Mouse (Mus musculus) urinary bladder, adult 2 months (tissue): ENCODE measurements around the gene Gadd45g. TPM values are rescaled to one million over a fixed set of nuclear protein-coding genes. Genes with fewer than 3 reads are reported as not detected.

Experiments used
- DNase-seq: peaks from one replicate; pipeline ENCODE4 v3.0.0; 2022; ENCODE audit warnings: low spot score
- polyA plus RNA-seq: library from polyadenylated mRNA; depleted of rRNA; stranded (reverse); fragments of >200 nt; gene quantifications from 2 replicates; pipeline ENCODE4 v1.2.3, GENCODE M21; 2012

Gene Gadd45g
- polyA plus RNA-seq, 1 experiment = 122 TPM

DNA sequence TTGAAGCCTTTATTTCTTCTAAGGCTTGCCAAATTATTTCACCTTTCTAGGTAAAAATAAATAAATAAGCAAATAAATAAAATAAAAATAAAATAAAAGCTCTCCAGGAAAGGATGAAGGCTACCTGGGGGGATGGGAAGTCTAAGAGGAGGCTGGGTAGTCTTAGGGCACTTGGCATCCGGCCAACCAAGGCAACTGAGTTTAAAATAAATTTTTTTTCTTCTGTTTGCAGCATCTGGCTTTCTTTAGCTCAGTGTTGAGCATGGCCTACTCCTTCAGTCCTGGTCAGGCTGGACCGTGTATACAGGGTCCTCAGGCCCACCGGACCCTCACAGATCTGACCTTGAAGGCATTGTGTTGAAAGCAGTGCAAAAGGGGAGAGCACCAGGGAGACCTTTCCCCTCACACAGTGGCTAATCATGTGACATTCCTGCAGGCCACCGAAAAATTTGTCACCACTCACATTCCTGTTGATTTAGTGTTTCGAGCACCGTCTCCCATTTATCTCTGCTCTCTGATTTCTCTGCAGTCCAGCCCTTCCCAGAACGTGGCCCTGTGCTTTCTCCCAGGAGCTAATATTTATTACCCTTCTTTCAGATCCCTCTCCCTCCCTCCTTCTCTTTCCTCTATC is 6.2 kb downstream of the Gadd45g start:
- no peak for DNase-seq

DNA sequence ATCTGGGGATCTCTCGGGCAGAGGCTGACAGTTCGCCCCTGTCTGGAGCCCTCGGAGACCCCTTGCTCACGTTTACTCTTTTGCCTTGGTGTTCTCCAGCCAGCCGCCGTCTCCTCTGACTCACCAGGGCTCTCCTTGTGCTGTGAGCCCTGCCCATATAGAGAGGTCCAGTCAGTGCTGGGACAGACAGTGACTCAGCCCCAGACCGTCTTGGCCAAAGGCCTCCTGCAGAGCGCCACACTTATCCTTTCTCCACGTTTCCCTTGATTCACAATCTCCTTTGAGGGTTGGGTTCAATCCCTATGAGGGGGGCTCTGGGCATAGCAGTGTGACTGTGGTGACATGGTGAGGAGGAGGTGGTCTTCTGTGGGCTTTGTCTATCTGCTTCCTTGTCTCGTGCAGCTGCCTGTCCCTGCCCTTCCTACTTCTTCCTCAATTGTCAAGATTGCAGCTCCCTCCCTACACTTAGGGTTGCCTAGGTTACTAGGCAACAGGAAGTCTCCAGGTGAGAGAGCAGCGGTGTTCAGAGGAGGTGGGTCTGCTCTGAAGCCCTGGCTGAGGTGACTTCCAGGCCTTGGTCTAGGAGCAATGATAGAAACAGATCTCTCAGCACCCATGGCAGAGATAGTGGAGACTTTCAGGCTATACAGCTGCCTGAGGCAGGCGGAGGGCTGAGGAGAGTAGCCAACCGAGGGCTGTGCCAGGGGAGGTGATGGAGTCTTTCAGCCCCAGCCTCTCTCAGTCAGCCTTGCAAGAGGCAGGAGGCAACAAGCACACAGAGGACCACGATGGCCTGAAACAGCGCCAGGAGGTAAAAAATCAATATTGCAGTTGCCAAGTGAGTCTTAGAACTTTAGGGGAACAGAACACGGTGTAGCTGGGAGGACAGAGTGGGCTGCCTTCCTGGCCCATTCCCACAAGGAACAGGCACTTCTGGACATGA is 7.1 kb downstream of the Gadd45g start:
- peak; percentile 48 for DNase-seq

DNA sequence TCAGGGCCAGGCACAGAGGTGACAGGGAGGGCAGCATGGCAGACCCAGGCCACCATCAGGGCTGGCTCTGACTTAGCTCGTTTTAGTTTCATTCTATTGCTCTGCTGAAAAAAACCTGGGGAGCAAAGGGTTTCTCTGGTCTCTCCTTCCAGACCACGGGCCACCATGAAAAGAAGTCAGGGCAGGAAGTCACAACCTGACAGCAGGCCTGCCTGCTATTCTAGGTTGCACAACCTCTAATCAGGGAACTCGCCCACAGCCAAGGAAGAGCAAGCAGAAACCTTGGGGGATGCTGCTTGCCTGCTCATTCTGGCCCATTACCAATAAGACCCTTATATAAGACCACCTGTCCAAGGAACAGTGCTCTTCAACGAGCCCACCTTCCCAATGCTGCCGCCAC is 9.1 kb downstream of the Gadd45g start:
- DNase-seq = no peak

DNA sequence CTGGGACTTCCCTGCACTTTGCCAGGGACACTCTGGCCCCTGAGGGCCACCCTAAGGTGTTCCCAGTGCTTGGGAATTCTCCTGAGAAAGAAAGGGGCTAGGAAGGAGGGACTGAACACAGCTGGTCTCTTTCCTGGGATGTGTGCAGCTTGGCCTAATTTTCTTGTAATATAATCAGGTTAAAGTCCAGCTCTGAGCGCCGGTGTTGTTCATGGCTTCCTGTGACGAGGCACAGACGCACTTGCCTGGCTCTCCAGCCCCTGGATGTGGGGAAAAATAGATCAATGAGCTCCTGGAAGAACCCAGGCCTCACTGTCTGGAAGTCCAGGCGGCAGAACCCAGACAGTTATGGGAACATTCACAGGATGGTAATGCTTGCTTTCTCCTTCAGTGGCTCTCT is 10.7 kb downstream of the Gadd45g start:
- DNase-seq = no peak

DNA sequence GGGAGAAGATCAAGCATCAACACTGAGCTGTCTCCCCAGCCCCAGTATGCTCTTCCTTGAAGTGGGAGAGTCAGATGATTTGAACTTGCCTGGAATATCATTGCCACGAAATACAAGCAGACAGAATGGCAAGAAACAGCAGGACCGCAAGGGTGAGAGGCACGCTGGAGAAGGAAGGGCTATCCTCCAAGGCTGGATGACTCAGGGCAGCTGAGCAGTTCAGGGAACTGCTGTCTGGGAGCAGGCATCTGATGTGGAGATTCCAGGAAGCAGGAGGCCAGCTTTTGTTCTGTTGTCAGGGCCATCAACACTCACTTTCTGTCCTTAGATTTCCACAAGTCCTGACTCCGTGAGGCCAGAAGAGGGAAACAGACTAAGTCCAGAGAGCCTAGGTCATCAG is 12.0 kb downstream of the Gadd45g start:
- no peak for DNase-seq

DNA sequence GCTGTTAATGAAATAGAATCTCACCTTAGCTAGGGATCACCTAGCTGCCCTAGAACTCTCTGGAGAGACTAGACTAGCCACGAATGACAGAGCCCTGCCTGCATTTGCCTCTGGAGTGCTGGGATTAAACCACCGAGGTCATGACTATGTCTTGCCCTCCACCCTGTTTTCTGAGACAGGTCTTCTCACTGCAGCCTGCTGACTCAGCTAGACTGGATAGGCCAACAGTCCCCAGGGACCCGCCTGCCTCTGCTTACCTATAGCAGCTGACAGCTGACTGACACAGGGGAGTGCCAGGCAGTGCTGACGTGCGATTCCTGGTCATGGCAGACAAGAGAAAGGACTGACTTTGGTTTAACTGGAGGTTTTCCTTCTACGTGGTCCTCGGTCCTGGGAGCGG is 12.7 kb downstream of the Gadd45g start:
- DNase-seq = no peak

DNA sequence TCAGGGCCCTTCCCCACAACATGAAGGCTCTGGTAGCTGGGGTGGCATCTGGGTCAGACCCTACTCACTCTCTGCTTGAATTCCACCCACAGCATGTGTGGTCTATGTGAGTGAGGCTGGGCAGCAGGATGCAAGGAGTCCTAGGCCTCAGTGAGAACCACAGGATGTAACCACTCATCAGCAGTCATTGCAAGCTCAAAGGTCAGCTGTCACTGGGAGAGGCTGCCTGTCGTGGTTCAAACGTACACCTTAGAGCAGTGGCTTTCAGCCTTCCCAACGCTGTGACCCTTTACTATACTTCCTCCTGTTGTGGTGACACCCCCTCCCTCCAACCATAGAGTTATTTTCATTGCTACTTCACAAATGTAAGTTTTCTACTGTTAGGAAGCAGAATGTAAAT is 13.3 kb downstream of the Gadd45g start:
- no peak for DNase-seq

DNA sequence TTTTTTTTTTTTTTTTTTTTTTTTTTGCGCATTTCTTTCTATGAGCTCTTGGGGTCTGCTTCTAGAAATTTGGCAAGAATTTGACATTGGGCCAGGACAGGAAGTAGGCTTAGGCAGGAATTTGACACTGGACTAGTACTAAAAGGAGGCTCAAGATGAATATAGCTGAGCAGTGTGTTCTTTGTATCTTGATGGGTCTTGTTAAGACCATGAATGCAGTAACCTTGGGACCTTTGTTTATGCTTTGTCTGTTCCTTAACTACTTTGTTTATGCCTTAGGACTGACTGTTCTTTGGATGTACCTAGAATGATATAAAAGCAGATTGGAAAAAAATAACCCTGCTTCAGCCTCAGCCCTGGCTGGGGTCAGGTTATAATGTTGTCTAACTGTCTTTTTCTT is 16.3 kb downstream of the Gadd45g start:
- DNase-seq = no peak

DNA sequence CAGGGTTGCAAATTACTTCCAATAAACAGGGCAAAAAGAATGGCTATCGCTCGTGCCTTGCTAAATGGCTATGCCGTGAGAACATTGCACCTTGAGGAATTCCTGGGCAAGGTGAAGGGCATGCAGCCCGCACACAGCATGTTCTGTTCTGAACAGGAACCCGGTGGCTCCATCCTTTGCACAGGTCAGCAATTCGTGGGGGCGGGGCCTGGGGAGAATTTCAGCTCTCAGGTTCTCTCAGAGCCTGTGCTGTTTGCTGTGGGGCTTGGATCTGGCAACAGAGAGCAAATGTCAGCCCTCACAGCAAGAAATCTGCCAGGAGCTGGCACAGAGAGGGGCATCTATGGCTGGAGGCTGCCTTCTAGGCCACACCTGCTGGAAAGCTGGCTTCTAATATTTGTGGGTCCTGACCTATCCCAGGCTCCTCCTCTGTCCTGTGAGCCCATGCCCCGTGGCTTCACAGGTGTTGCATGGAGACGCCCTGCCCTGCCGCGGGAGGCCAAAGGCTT is 19.7 kb downstream of the Gadd45g start:
- DNase-seq = no peak

DNA sequence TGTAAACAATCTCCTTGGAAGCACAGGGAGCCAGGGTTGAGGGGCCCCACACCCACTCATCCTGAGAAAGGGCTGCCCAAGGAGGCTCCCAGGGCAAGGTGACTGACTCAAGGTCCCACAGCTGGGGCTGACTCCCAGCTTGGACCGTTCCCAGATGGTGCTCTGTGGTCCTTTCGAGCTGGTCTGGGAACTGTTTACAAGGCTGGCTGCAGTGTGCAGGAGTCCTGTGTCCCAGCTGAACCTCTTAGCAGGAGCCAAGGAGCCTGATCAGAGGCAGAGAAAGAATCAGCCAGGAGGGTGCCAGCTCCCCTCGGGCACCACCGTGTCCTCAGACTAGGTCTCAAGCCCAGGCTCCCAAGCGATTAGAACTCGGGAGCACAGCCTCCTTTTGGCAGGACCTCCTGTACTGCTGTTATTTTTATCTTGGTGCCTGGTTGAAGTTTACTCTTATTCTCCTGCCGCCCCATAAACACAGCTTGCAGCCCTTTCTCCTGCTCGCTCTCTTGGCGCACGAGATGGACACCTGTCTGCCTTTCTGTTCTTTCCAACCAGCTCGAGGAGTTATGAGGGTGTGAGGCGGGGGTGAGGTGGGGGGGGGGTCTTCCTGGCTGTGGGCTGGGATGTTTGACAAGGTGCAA is 22.1 kb downstream of the Gadd45g start:
- DNase-seq = no peak

DNA sequence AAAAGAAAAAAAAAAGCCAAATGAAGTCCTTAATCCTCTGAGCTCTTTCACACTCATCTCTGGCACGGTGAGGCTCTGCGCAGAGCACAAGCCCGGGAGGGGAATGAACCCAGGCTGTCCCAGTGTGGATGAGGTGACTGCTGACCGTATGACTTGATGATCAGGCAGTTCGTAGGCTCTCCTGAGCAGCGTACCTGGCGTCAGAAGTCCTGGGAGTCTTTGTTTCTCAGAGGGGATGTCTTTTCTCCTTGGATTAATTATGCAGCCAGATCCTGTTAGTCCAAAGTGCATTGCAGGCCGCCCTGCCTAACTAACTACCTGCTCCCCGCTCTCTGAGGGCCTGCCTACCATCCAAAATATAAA is 22.6 kb downstream of the Gadd45g start:
- no peak for DNase-seq

DNA sequence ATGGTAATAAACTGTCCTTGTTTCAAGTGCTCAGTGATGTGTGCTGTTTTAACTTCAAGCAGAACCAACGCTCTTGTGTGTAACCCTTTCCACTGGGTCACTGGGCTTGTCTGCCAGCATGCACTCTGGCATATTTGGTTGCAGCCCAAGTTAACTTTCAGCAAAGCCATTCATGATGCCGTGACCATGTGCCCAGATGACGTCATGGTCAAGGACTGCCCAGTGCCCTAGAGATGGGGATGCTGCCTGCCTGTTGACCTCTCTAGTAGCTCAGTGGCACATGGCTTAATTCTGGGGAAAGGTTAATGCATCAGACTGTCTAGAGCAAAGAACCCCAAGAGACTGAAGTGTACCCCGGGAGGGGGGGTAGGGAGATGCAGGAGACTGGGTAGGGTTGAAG is 24.7 kb downstream of the Gadd45g start:
- DNase-seq = no peak

DNA sequence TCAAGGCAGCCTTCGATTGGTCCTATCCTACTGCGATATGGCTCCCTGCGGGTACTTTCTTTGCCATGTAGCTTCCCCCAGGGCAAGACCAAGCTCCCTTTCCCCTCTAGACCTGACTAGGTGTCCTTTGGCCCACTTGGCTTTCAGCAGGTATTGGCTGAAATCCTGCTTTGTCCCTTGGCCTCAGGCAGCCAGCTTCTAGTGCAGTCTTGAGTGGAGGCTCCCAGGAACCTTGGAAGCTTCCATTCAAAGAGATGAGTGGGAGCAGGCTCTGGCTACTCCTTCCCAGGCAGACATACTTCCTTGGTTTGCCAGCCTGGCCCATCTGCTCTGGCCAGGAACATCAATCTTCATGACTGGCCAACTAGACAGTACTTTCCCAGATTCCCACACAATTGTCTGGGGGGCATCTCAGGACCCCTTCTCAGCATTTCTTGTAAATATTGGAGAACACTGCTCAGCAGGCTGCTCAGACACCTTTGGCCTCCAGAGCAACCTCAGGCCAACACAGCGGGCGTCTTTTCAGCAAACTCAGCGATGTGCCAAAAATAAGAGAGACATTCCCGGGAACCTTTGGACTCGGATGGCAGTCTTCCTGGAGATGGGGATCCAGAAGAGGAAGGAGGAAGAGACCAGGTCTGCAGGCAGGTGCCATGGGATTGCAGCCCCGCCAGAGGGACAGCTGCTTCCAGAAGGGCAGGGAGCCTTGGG is 25.9 kb downstream of the Gadd45g start:
- DNase-seq = no peak

DNA sequence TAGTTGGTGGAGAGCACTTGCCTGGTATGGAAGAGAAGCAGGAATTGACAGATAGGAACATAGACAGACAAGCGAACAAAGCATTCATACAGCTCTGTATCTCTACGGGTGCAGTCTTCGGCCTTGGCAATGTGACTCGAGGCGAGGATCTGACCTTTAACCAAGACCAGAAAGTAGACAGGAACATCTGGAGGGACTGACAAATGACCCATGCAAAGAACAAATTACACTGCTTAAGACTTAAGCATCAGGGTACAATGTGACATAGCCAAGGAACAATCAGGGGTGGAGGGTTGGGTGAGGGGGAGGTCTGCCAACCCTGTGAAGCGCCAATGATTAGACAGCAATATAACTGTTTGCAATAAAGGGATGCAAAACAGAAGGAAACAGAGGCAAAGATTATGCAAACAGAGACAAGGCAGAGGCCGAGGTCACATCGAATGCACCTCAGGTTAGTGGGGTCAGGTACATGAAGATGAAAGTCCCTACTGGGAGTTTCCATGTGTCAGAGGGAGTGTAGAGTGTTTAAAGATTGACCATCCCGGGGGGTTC is 26.6 kb downstream of the Gadd45g start:
- DNase-seq = no peak

DNA sequence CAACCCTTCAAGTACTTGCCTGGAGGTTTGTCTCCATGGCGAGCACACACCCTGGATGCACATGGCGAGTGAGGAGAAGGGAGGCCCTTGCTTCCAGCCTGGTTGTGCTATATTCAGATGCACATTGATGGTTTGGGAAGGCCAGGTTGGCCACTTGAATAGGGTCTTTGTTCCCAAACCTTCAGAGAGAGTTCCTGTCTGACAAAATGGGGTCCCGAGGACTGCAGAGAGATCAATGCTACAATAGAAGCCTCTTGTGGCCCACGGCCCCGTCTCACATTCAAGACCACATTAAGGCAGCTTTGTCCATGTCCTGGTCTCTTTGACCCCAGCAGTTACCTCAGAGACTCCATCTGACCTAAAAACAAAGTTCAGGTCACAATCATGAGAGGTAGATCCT is 27.3 kb downstream of the Gadd45g start:
- DNase-seq = no peak

DNA sequence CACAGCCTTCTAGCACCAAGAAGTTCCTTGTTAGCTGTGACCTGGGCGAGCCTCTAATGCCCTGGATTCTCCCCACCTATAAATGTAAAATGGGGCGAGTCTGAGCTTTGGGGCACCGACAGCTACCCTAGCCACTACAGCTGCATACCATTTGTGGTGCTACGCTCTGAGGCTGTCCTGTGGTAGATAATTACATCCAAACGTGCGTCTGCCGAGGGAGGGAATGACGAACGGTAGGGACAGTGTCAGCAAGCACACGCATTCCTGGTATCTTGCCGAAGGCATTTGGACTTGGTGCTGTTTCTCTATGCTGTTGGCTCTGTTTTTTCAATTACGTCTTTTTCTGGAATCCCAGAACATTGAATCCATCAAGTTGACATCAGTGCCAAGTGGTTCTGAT is 29.7 kb downstream of the Gadd45g start:
- DNase-seq = no peak

DNA sequence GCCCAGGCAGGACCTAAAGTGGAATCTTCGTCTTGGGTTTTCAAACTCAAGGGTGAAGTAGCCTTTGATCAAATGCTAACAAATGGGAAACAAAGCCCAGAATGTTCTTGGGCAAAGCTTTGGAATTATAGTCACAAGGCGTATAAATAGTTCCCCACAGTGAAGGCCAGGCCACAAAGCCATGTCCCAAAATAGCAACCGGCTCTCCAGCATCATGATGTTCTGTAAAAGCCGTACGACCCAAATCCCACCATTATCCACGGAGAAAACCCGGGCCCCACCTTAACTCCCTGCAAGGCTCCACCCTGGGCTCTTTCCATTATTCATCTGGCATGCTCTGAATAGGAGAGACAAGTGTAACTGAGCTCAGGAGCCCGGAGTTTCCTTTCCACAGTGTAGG is 32.3 kb downstream of the Gadd45g start:
- DNase-seq = no peak

DNA sequence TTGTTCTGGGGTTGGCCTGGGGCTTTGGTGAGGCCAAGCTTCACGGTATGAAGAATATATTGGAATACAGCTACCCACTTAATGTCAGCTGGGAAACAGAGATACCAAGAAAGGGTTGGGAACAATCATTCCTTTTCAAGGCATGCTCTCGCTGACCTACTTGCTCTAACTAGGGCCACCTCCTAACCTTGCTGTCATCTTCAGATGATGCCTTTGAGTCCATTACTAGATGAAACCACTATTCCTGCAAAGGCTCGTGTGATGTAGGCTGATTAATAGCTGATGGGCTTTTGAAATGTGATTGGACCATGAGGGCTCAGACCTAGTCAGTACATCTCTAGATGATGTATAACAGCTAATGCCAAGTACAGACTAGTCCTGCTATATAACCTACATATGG is 33.1 kb downstream of the Gadd45g start:
- no peak for DNase-seq

DNA sequence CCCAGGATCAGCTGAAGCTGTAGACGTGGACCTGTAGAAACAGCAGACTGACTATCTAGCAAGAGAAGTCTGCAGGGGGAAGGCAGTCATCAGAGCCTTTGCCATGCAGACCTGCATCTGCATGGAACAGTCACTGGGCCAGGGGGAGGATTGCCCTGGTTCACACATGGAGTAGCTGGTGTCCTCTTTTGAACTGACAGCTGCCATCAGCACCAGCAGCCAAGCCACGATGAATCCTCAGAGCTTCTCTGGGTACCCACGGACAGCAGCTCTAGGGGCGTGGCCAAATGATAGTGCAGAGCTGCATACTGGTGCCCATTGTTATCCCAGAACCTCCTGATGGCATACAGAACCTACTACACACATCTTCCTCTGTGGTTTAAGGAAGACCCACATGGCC is 33.5 kb downstream of the Gadd45g start:
- no peak for DNase-seq

DNA sequence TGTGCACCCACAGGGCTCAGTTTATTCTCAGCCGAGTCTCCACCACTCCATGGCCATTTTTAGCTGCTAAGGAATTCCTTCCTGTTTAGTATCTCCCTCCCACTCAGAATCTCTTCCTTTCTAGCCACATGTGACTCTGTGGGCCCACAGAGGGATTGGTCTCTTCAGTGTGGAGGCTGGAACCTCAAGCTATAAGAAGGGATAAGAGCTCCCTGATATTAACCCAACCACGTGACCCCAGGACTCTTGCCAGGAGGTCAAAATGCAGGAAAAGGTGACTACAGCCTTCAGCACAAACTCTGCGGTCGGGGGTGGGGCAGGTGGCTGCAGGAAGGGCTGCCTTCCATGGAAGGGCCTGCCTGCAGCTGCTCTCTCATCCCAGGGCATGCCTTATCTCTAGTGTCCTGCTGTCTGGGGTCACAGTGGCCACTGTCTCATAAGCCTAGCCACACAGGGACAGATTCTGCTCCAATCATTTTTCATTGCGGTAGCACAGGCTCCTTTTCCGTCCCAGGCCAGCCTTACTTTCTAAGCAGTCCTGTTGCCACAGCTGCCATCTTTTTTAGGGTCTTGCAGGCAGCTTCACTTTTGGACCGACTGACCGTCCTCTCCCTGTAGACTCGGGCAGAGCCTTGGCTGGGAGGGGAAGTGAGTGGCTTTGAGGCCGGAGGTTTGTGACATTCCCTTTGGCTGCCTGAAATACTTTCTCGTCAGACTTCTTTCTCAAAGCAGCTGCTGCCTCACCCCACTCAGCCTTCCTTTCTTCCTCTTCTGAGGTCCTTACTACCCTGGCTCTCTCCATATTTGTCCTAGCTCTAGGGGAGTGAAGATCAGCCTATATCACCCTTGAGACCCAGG is 35.0 kb downstream of the Gadd45g start:
- DNase-seq = no peak

DNA sequence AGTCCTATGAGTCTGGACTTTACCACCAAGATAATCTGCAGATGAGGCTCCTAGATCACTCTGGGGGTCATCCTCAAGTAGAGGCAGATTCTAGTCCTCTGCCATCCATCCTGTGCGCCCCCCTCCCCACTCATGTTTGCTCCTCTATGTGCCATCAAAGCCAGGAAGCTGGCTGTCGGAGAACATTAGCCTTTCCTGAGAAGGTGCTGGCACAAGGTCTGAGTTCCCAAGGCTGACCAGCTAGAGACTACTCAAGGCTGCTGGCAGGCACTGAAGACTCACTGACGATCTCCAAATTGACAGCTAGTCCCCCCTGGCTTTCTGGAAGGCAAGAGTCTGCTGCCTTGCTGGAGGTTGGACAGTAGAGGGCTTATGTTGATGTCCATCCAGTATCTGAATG is 35.7 kb downstream of the Gadd45g start:
- no peak for DNase-seq
